Mouse (Mus musculus) lung, postnatal 0 days (tissue): ENCODE results near the gene Nol3. TPM values are rescaled to one million over a fixed set of nuclear protein-coding genes. Genes with fewer than 3 reads are reported as not detected.

Source experiments
- ATAC-seq: fragments of 200-750 bp; cut with Nextera tagmentation; 2 replicates; pipeline ENCODE4 v1.8.0; 2017; ENCODE audit warnings: moderate library complexity
- DNase-seq: peaks from one replicate; pipeline ENCODE4 v3.0.0-alpha.2; 2016; ENCODE audit warnings: low spot score
- H3K27ac ChIP-seq: fragments of 300-500 bp; sonication (generic); 2 replicates; pipeline ENCODE4 v1.5.1; 2014; ENCODE audit warnings: antibody characterized with exemption, mild to moderate bottlenecking, low read length, mixed read lengths
- H3K27me3 ChIP-seq: fragments of 300-500 bp; sonication (generic); replicated peaks from 2 replicates; pipeline ENCODE4 v1.6.1; 2014; ENCODE audit warnings: low read length, mixed read lengths; ENCODE audit not compliant: insufficient read depth
- H3K36me3 ChIP-seq: fragments of 300-500 bp; sonication (generic); 2 replicates; pipeline ENCODE4 v1.6.1; 2014; ENCODE audit warnings: low read length, mixed read lengths; ENCODE audit not compliant: insufficient read depth
- H3K4me1 ChIP-seq: fragments of 300-500 bp; sonication (generic); 2 replicates; pipeline ENCODE4 v1.6.1; 2014; ENCODE audit warnings: antibody characterized with exemption, low read depth, low read length, mixed read lengths; ENCODE audit not compliant: insufficient read depth
- H3K4me2 ChIP-seq: fragments of 300-500 bp; sonication (generic); replicated peaks from 2 replicates; pipeline ENCODE4 v1.6.1; 2014; ENCODE audit warnings: low read depth, mild to moderate bottlenecking, low read length, moderate library complexity, mixed read lengths
- H3K4me3 ChIP-seq: fragments of 300-500 bp; sonication (generic); 2 replicates; pipeline ENCODE4 v1.5.1; 2014; ENCODE audit warnings: low read depth, low read length
- H3K9ac ChIP-seq: fragments of 300-500 bp; sonication (generic); replicated peaks from 2 replicates; pipeline ENCODE4 v1.6.1; 2014; ENCODE audit warnings: low read depth, mild to moderate bottlenecking
- H3K9me3 ChIP-seq: fragments of 300-500 bp; sonication (generic); 2 replicates; pipeline ENCODE4 v1.6.1; 2016; ENCODE audit warnings: low read length, mixed read lengths
- CTCF ChIP-seq: IDR thresholded peaks from 2 replicates; pipeline ENCODE4 v1.5.1; 2016; ENCODE audit warnings: antibody characterized with exemption, mild to moderate bottlenecking
- EP300 ChIP-seq: IDR thresholded peaks from 2 replicates; pipeline ENCODE4 v1.6.1; 2016; ENCODE audit warnings: antibody characterized with exemption, mild to moderate bottlenecking, control low read depth
- WGBS: fragments of 180-500 bp; shearing (Covaris S2); extraction: QIAGEN DNeasy Blood & Tissue Kit; methylation state at CpG from one replicate; pipeline ENCODE4 v1.1.7; 2014; 5-methylcytosine and 5-hydroxymethylcytosine counted together
- polyA plus RNA-seq: library from polyadenylated mRNA; unstranded; fragments of >200 nt; fragmentation: Nextera tagmentation; extraction: Ambion mirVana; gene quantifications from 2 replicates; pipeline ENCODE4 v1.2.1, GENCODE M21; 2015

Gene Nol3
- polyA plus RNA-seq, 1 experiment from 2014 or later: 1.3 TPM

- 65% methylated on average over 7 of the region's 7 CpGs for WGBS
Observed at GRCm38 (mm10) chr8:105241016-105241415, 34.9 kb upstream of the Nol3 start.

GRCm38 (mm10) chr8:105251954-105252353 is 24.0 kb upstream of the Nol3 start:
- Histone ChIP-seq H3K9ac (no peak overlapping the region), H3K4me3 (no peak overlapping the region), H3K36me3 (peaks cover 45% of the 10 kb centered on the region), H3K4me1 (peaks cover 4% of the 10 kb centered on the region; the same call in 1 of the 2 replicates), H3K27me3 (no peaks in the 10 kb centered on the region), H3K4me2 (no peak overlapping the region), H3K9me3 (no peaks in the 10 kb centered on the region), H3K27ac (no peak overlapping the region)
- DNase-seq (no peak), ATAC-seq (peak; percentile 14; the same call in 1 of the 2 replicates)
- WGBS: 74% methylated on average over 6 of the region's 6 CpGs
- no peak for TF ChIP-seq EP300
- no peak for TF ChIP-seq CTCF

More at GRCm38 (mm10) chr8:105241016-105241415, 34.9 kb upstream of the Nol3 start:
- H3K27ac ChIP-seq: no peak overlapping the region
- peak; percentile 40 for DNase-seq
- peaks cover 36% of the 10 kb centered on the region for H3K36me3 ChIP-seq
- H3K9ac ChIP-seq: no peak overlapping the region
- H3K9me3 ChIP-seq: no peaks in the 10 kb centered on the region
- H3K4me1 ChIP-seq: no peaks in the 10 kb centered on the region
- TF ChIP-seq CTCF: no peak
- peak; percentile 69 for TF ChIP-seq EP300
- no peaks in the 10 kb centered on the region for H3K27me3 ChIP-seq
- no peak overlapping the region for H3K4me3 ChIP-seq
- H3K4me2 ChIP-seq: no peak overlapping the region
- ATAC-seq: peak; percentile 77

GRCm38 (mm10) chr8:105252680-105253537 is 23.0 kb upstream of the Nol3 start:
- Histone ChIP-seq H3K4me3 (no peak overlapping the region), H3K27me3 (no peaks in the 10 kb centered on the region), H3K36me3 (peaks cover 39% of the 10 kb centered on the region), H3K9ac (no peak overlapping the region), H3K4me1 (peaks cover 4% of the 10 kb centered on the region; the same call in 1 of the 2 replicates), H3K4me2 (no peak overlapping the region), H3K9me3 (no peaks in the 10 kb centered on the region), H3K27ac (no peak overlapping the region)
- no peak for TF ChIP-seq EP300
- ATAC-seq: no peak
- DNase-seq: no peak
- 80% methylated on average over 10 of the region's 10 CpGs for WGBS

GRCm38 (mm10) chr8:105253766-105254151 is 22.2 kb upstream of the Nol3 start:
- TF ChIP-seq CTCF: no peak
- no peak for TF ChIP-seq EP300
- Histone ChIP-seq H3K36me3 (peaks cover 36% of the 10 kb centered on the region), H3K9me3 (no peaks in the 10 kb centered on the region), H3K27ac (no peak overlapping the region), H3K4me2 (peak overlapping the region; percentile 99), H3K4me1 (peaks cover 4% of the 10 kb centered on the region; the same call in 1 of the 2 replicates), H3K27me3 (no peaks in the 10 kb centered on the region), H3K9ac (0 out of 2 replicates have a peak overlapping the region, but pooled peaks have one; percentile 32), H3K4me3 (peak overlapping the region; percentile 59)
- DNase-seq (no peak), ATAC-seq (no peak)
- WGBS: 40% methylated on average over 20 of the region's 20 CpGs

- H3K4me2 ChIP-seq: peak overlapping the region; percentile 99
- DNase-seq (peak; percentile 89), ATAC-seq (peak; percentile 83)
- no peaks in the 10 kb centered on the region for H3K9me3 ChIP-seq
- 0 out of 2 replicates have a peak, but pooled peaks cover 5% of the 10 kb centered on the region for H3K27me3 ChIP-seq
- peak overlapping the region; percentile 82 for H3K27ac ChIP-seq
- 1% methylated on average over 72 of the region's 74 CpGs for WGBS
- H3K4me3 ChIP-seq: peak overlapping the region; percentile 59
- H3K36me3 ChIP-seq: peaks cover 30% of the 10 kb centered on the region
- TF ChIP-seq CTCF (peak; percentile 90), EP300 (no peak)
- peaks cover 9% of the 10 kb centered on the region for H3K4me1 ChIP-seq
- H3K9ac ChIP-seq: peak overlapping the region; percentile 32
Observed at GRCm38 (mm10) chr8:105254152-105254965, 21.6 kb upstream of the Nol3 start.

GRCm38 (mm10) chr8:105254966-105255350 is 21.0 kb upstream of the Nol3 start, which contains the start of gene B3gnt9:
Gene B3gnt9, minus strand, starts transcription at chr8:105255153.
- Histone ChIP-seq H3K4me1 (peaks cover 15% of the 10 kb centered on the region), H3K4me2 (peak within 1 kb of the TSS; percentile 99), H3K9me3 (no peaks in the 10 kb centered on the region), H3K9ac (peak within 1 kb of the TSS; percentile 32), H3K27me3 (0 out of 2 replicates have a peak, but pooled peaks cover 6% of the 10 kb centered on the region), H3K36me3 (peaks cover 24% of the 10 kb centered on the region), H3K27ac (peak within 1 kb of the TSS; percentile 82), H3K4me3 (peak within 1 kb of the TSS; percentile 59)
- ATAC-seq (peak; percentile 83), DNase-seq (peak; percentile 91)
- TF ChIP-seq CTCF (0 out of 2 replicates have a peak, but pooled peaks have one; percentile 6), EP300 (no peak)
- 4% methylated on average over 13 of the region's 14 CpGs for WGBS
